1 mouse cellular context compared by ENCODE assay signal in the genomic region with DNA sequence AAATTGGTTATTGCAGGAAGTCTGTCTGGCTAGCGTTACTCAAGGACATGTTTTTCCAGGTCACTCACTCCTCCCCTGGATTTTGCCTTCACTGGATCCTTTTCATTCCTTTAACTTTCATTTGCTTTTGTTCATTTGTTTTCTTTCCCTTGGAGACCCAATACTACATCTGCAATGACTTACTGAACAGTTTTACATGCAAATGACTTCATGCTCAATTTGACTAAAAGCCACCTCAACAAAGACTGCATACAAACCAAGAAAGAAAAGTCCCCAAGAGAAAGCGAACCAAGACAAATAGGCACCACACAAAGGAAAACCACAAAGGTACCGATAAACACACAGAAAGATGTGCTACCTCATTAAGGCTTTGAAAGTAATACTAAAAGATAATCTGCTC.
TF ChIP-seq lines count a peak whose summit lies in the region.

No protein-coding gene starts in this region.

TF ChIP-seq in CH12.LX, 34 proteins besides CTCF, POLR2A, EP300 and RAD21:
- TF ChIP-seq ZNF384 (IDR thresholded peaks at IDR 0.05; ENCODE audit: low read depth, low read length) (no peak), JUN (IDR thresholded peaks at IDR 0.05; ENCODE audit: insufficient read depth, low read depth, low read length) (no peak), CHD1 (IDR thresholded peaks at IDR 0.05; ENCODE audit: low read depth, low read length) (no peak), RCOR1 (conservative IDR thresholded peaks at IDR 0.05; ENCODE audit: low read depth, low read length) (no peak), ETS1 (conservative IDR thresholded peaks at IDR 0.05; ENCODE audit: low read depth, low read length) (no peak)
